Mouse (Mus musculus): Measurements from ENCODE around the gene Olfr412. TPM values are rescaled to one million over a fixed set of nuclear protein-coding genes. Genes with fewer than 3 reads are reported as not detected.

Olfr412 gene
- polyA plus RNA-seq (2016; fragmentation: Nextera tagmentation; extraction: Ambion mirVana), result not detected in 2 replicates

DNA sequence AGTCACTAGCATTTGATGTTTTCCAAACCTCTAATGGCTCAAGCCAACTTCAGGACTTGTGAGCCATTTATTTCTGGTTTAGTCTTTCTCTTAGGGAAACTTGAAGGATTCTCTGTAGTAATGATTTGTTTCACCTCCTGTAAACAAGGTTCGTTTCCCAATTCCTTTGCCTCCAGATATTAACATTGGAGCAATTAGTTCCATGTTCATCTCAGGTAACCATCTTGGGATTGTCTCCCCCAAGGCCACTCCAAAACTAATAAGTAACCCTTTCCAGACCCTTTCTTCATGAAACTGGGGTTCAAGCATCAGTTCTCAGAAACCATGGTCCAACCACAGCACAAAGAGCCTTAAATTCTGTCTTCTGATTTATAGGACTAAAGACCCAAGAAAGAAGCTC, at the start of gene Olfr412:
Olfr412 (plus strand) TSS at position 301 of the 400 bp plus-strand sequence.
- H3K9me3 ChIP-seq (replicated peaks), result peaks cover 21% of the 10 kb centered on the region; the same call in 1 of the 2 replicates
- no peaks in the 10 kb centered on the region for H3K36me3 ChIP-seq
- 93% methylated on average over 1 of the region's 1 CpGs for WGBS
- H3K27me3 ChIP-seq (ENCODE audit: low read depth, poor library complexity, severe bottlenecking), result no peaks in the 10 kb centered on the region
- no peak within 1 kb of the TSS for H3K27ac ChIP-seq (replicated peaks)
- H3K4me3 ChIP-seq, result no peak within 1 kb of the TSS
- DNase-seq (ENCODE audit: low spot score), result no peak
- H3K4me1 ChIP-seq, result no peaks in the 10 kb centered on the region

DNA sequence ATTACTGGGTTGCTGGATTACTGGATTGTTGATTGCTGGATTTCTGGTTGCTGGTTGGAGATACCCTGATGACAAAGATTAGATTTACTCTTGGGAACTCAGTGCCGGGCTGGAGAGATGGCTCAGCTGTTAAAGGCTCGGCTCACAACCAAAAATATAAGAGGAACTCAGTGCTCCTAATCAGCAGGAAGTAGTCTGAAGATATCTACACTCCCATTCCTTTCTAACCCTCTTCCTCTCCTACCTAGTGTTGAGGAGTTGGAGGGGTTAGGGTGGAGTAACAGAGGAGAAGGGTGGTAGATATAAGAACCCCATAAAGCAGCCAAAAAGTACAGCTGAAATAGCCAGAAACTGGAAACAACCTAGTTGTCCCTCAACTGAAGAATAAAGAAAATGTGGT, 35.8 kb upstream of the Olfr412 start:
- Histone ChIP-seq H3K9me3 (replicated peaks) (peaks cover 15% of the 10 kb centered on the region), H3K4me3 (no peak overlapping the region), H3K36me3 (no peaks in the 10 kb centered on the region), H3K27me3 (ENCODE audit: low read depth, poor library complexity, severe bottlenecking) (no peaks in the 10 kb centered on the region), H3K4me1 (no peaks in the 10 kb centered on the region), H3K27ac (replicated peaks) (no peak overlapping the region)
- WGBS, result 79% methylated on average over 2 of the region's 2 CpGs
- DNase-seq (ENCODE audit: low spot score), result no peak

DNA sequence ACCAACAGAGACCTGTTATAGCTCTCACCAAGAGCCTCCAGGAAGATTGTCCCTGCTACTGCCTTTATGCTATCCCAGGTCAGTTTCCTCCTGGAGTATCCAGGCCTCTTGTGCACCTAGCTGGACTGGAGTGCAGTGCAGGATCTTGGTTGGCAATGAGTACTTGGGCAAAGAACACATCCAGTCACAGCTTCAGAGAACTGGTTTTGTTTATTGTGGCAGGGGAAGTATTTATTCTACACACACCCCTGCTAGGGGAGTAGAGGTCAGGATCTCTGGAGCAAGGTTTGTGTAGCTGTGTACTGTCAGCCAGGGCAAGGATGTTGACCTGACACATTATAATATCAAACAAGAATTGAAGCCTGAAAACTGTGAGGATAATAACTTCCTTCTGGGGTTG, 33.1 kb upstream of the Olfr412 start:
- no peak overlapping the region for H3K27ac ChIP-seq (replicated peaks)
- DNase-seq (ENCODE audit: low spot score), result no peak
- H3K27me3 ChIP-seq (ENCODE audit: low read depth, poor library complexity, severe bottlenecking), result no peaks in the 10 kb centered on the region

DNA sequence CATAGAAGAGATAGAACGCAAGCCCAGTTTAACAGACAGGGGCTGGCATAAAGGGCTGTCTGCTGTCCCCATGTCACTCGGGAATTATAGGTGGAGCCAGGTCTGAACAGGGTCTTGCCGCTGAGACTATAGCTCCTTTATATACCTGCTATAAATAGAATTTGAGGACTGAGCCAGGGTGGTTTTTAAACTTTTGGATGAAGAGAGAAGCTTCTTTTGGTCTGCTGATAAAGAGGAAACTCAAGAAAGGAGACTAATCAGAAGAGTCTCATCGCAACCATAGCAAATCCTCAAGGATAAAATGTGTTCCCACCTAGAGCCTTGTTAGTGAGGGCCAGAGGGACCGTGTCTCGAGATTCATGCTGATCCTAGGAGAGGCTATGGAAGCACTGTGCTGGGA, 23.9 kb upstream of the Olfr412 start, which contains the start of gene Olfr410:
Olfr410 (minus strand) TSS at position 101 of the 400 bp plus-strand sequence.
- Histone ChIP-seq H3K4me1 (no peaks in the 10 kb centered on the region), H3K36me3 (no peaks in the 10 kb centered on the region), H3K4me3 (no peak within 1 kb of the TSS), H3K9me3 (replicated peaks) (no peaks in the 10 kb centered on the region), H3K27me3 (ENCODE audit: low read depth, poor library complexity, severe bottlenecking) (no peaks in the 10 kb centered on the region), H3K27ac (replicated peaks) (no peak within 1 kb of the TSS)
- DNase-seq (ENCODE audit: low spot score), result no peak
- 83% methylated on average over 6 of the region's 6 CpGs for WGBS

More for the DNA sequence above, 33.1 kb upstream of the Olfr412 start:
- Histone ChIP-seq H3K9me3 (replicated peaks) (peaks cover 3% of the 10 kb centered on the region; the same call in 1 of the 2 replicates), H3K4me1 (no peaks in the 10 kb centered on the region), H3K4me3 (no peak overlapping the region), H3K36me3 (no peaks in the 10 kb centered on the region)

DNA sequence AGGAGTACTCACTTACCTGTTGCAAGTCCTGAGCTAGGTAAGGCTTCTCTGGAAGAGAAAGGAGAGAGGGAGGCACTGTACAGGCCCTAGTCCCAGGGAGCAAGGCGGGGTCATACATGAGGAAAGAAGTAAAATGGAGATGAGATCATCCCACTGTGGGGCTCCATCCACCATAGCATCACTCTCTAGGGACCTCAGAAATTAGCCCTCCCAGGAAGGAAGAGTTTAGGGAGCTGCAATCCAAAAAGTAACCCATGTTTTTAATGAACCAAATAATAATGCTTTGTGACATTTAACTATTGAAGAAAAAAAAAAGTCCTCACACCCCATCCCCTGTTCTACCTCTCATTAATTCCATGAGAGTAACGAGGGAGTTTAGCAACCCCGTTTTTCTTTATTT, 9.3 kb upstream of the Olfr412 start, which contains the start of gene Olfr411:
Olfr411 (minus strand) TSS at position 101 of the 400 bp plus-strand sequence.
- no peak within 1 kb of the TSS for H3K4me3 ChIP-seq
- H3K4me1 ChIP-seq, result no peaks in the 10 kb centered on the region
- no peak for DNase-seq (ENCODE audit: low spot score)
- peaks cover 9% of the 10 kb centered on the region; the same call in 1 of the 2 replicates for H3K9me3 ChIP-seq (replicated peaks)
- WGBS, result 86% methylated on average over 3 of the region's 3 CpGs
- no peak within 1 kb of the TSS for H3K27ac ChIP-seq (replicated peaks)
- no peaks in the 10 kb centered on the region for H3K27me3 ChIP-seq (ENCODE audit: low read depth, poor library complexity, severe bottlenecking)
- no peaks in the 10 kb centered on the region for H3K36me3 ChIP-seq

DNA sequence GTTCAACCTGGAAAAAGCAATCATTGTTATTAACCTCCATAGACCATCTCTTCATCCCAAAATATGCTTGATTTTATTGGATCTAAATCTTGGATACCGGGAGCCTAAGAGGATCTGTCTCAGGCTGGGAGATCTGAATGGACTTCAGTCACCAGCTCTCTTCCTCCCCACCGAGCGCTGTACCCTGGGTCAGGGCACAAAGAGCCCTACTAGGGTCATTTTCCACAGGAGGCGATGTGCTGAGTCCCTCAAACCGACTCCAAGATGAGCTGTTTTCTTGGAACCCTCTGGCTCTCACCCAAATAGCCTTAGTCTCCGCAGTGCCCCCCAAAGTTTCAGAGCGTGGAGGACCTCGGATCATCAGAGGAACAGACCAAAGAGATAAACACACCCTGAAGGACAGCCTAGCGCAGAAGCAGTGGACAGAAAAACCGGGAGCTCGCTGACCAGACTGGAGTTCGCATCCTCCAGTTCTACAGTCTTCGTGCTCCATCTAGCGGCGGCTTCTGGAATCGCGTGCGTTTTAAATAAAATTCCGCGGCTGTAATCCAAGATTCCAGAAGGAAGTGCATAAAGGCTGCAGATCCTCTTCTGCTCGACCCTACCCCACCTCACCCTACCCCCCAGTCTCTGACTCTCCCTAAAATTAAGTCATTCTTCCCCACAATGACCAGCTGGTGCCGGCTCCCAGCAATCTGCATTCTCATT, 9.7 kb downstream of the Olfr412 start:
- no peaks in the 10 kb centered on the region for H3K9me3 ChIP-seq (replicated peaks)
- H3K27ac ChIP-seq (replicated peaks), result no peak overlapping the region
- peaks cover 11% of the 10 kb centered on the region for H3K27me3 ChIP-seq (ENCODE audit: low read depth, poor library complexity, severe bottlenecking)
- no peak overlapping the region for H3K4me3 ChIP-seq
- H3K36me3 ChIP-seq, result no peaks in the 10 kb centered on the region
- 12% methylated on average over 22 of the region's 22 CpGs for WGBS
- DNase-seq (ENCODE audit: low spot score), result peak; percentile 81
- 0 out of 2 replicates have a peak, but pooled peaks cover 3% of the 10 kb centered on the region for H3K4me1 ChIP-seq

DNA sequence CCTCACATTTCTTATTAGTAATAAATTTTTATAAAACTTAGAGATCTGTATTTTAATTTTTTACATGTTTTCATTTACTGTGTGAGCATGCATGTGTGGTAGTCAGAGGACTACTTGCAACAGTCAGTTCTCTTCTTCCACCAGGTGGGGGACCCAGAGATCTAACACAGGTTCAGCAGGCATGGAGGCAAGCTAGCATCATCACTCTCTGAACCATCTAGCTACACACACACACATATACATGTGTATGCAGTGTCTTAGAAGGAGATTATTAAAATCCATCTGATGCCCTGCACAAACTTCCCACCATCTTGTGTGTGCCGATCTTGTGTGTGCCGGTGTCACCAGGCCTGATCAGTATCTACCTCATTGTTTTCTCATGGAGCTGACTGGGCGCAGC, 15.0 kb downstream of the Olfr412 start:
- Histone ChIP-seq H3K4me3 (no peak overlapping the region), H3K27ac (replicated peaks) (no peak overlapping the region), H3K9me3 (replicated peaks) (no peaks in the 10 kb centered on the region), H3K36me3 (no peaks in the 10 kb centered on the region), H3K27me3 (ENCODE audit: low read depth, poor library complexity, severe bottlenecking) (no peaks in the 10 kb centered on the region), H3K4me1 (0 out of 2 replicates have a peak, but pooled peaks cover 3% of the 10 kb centered on the region)
- WGBS, result 79% methylated on average over 3 of the region's 3 CpGs
- peak; percentile 30 for DNase-seq (ENCODE audit: low spot score)

DNA sequence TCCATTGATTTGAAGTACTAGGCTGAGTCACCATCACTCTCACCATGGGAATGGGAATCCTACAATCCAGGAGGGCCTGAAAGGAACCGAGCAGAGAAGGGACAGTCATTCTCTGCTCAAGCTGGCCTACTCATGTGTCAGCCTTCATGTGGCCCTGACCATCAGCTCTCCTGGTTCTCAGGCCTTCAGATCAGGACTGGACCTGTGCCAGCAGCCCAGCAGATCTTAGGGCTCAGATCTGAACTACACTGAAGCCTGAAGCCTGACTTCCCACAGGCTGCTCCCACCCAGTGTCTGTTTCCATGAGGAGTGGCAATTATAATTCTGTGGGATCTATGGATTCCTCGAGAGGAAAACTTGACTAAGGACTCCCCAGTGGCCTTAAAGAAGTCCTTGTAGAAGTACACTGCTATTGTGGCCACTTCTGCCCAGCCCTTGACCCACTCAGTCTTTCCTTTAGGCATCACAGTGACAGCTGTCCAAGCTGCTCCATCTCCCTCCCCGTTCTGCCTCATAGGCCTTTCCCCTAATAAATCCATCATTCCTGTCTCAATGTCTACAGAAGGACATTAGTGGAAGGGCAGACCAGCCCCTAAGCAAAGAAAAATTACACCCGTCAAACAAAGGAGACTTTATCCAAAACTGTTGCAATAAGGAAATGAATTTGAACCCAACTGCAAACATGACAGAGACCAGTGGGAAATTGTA, 17.5 kb downstream of the Olfr412 start:
- 77% methylated on average over 4 of the region's 4 CpGs for WGBS
- no peaks in the 10 kb centered on the region for H3K9me3 ChIP-seq (replicated peaks)
- H3K4me1 ChIP-seq, result 0 out of 2 replicates have a peak, but pooled peaks cover 3% of the 10 kb centered on the region
- no peaks in the 10 kb centered on the region for H3K27me3 ChIP-seq (ENCODE audit: low read depth, poor library complexity, severe bottlenecking)
- no peak overlapping the region for H3K4me3 ChIP-seq
- H3K27ac ChIP-seq (replicated peaks), result no peak overlapping the region
- DNase-seq (ENCODE audit: low spot score), result no peak
- no peaks in the 10 kb centered on the region for H3K36me3 ChIP-seq

DNA sequence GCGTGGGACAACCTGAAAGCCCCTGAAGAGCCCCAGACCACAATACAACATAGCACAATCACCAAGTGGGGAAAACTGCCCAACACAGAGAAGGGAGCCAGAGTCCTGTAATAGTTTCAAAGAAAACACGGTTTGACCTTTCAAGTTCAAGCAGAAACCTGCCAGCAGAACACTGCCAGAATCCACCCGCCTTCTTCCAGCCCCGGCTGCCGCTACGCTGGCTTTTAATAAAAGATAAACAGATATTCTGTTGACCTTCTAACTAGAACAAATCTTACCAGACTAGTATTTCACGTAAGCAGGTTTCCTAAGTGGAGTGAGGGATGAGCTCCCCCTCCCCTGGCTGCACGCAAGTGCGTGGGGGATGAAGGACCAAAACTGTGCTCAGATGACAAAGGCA, 23.8 kb downstream of the Olfr412 start:
- no peak overlapping the region for H3K4me3 ChIP-seq
- H3K4me1 ChIP-seq, result no peaks in the 10 kb centered on the region
- H3K9me3 ChIP-seq (replicated peaks), result no peaks in the 10 kb centered on the region
- no peaks in the 10 kb centered on the region for H3K27me3 ChIP-seq (ENCODE audit: low read depth, poor library complexity, severe bottlenecking)
- WGBS, result 92% methylated on average over 9 of the region's 9 CpGs
- H3K36me3 ChIP-seq, result no peaks in the 10 kb centered on the region
- no peak for DNase-seq (ENCODE audit: low spot score)
- no peak overlapping the region for H3K27ac ChIP-seq (replicated peaks)

DNA sequence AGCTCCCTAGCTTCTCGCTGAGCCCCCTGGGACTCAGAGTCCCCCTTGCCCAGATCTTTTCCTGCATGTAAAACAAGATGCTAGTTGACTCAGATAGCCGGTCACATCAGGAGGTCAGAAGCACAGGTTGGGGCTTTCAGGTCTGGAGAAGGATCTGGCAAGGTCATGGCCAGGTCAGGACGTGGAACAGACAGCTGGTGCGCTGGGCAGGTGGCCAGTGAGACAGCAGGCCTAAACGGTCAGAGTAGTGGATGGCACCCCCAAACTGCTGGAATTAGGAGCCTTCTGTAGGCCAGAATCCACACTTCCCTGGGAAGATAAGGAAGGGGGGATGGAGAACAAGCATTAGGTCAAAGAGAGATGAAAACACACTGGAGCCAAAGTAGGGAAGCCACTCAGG, 25.3 kb downstream of the Olfr412 start:
- no peak for DNase-seq (ENCODE audit: low spot score)
- Histone ChIP-seq H3K27me3 (ENCODE audit: low read depth, poor library complexity, severe bottlenecking) (no peaks in the 10 kb centered on the region), H3K4me3 (no peak overlapping the region), H3K27ac (replicated peaks) (no peak overlapping the region), H3K9me3 (replicated peaks) (no peaks in the 10 kb centered on the region), H3K4me1 (no peaks in the 10 kb centered on the region), H3K36me3 (no peaks in the 10 kb centered on the region)
- WGBS, result 85% methylated on average over 5 of the region's 5 CpGs

DNA sequence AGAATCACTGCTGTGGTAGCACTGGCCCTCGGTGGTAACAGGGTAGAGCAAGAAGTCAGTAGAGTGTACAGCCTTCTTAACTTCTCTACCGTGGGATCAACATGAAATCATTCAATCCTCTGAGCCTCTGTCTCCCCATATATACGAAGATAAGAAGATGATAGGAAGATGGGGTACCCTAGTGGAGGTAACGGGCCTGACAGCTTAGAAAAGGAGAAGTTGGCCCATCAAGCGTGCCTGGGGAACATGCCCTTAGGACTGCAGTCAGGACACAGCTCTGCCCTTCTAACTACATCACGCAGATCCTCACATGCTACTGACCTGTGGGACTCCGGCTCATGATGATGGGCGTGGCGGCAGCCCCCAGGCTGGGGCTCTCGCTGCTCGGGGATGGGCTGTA, 30.0 kb downstream of the Olfr412 start:
- 90% methylated on average over 11 of the region's 11 CpGs for WGBS
- no peak for DNase-seq (ENCODE audit: low spot score)
- Histone ChIP-seq H3K27me3 (ENCODE audit: low read depth, poor library complexity, severe bottlenecking) (no peaks in the 10 kb centered on the region), H3K4me1 (peaks cover 7% of the 10 kb centered on the region), H3K27ac (replicated peaks) (no peak overlapping the region), H3K36me3 (no peaks in the 10 kb centered on the region), H3K4me3 (no peak overlapping the region), H3K9me3 (replicated peaks) (no peaks in the 10 kb centered on the region)

DNA sequence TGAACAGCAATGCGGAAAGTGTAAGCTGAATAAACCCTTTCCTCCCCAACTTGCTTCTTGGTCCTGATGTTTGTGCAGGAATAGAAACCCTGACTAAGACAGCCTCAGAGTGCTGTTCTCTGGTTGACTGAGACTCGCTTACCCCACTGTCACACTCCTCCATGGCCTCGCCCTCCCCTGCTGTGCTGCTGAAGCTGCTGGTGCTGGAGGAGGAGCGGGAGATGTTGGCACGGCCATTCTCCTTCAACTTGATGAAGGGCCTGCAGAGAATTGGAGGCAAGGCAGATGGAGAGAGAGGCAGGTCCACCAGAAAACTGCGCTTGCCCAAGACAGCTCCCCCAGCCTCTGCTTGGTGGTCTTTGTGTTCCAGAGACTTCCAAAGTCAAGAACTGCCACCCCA, 31.0 kb downstream of the Olfr412 start:
- WGBS, result 80% methylated on average over 6 of the region's 6 CpGs
- Histone ChIP-seq H3K4me1 (peaks cover 7% of the 10 kb centered on the region), H3K4me3 (no peak overlapping the region), H3K27me3 (ENCODE audit: low read depth, poor library complexity, severe bottlenecking) (no peaks in the 10 kb centered on the region), H3K27ac (replicated peaks) (no peak overlapping the region), H3K36me3 (no peaks in the 10 kb centered on the region), H3K9me3 (replicated peaks) (no peaks in the 10 kb centered on the region)
- DNase-seq (ENCODE audit: low spot score), result no peak

DNA sequence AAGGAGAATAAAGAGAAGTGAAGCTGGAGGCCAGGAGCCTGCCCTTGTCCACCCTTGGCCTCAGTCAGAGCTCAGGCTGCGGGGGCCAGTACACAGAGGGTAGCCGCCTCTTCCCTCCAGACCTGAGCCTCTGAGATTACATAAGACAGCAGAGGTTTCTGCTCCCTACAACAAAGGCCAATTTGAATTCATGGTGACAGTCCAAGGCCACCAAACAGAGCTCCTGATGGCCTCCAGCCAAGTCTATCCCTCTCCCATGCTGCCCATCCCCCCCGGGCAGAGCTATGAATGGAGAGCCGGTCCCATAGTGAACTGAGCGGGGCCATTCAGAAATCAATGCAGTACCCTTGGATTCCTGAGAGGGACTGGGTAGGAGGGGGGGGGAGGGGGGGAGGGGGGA, 31.6 kb downstream of the Olfr412 start:
- no peaks in the 10 kb centered on the region for H3K9me3 ChIP-seq (replicated peaks)
- H3K27ac ChIP-seq (replicated peaks), result 0 out of 2 replicates have a peak overlapping the region, but pooled peaks have one; percentile 33

More for the DNA sequence above, 31.6 kb downstream of the Olfr412 start:
- H3K4me3 ChIP-seq, result no peak overlapping the region
- H3K4me1 ChIP-seq, result peaks cover 7% of the 10 kb centered on the region
- DNase-seq (ENCODE audit: low spot score), result no peak
- no peaks in the 10 kb centered on the region for H3K36me3 ChIP-seq
- WGBS, result 81% methylated on average over 5 of the region's 5 CpGs
- H3K27me3 ChIP-seq (ENCODE audit: low read depth, poor library complexity, severe bottlenecking), result no peaks in the 10 kb centered on the region
